Mouse (Mus musculus): ENCODE measurements around the gene Hal.

Gene Hal

GRCm38 (mm10) chr10:93564518-93565090, 76.0 kb downstream of the Hal start:
- DNase-seq (ENCODE audit: extremely low spot score, low read depth, low spot score) = no peak

GRCm38 (mm10) chr10:93567066-93567465, 78.5 kb downstream of the Hal start:
- DNase-seq (ENCODE audit: extremely low spot score, low read depth, low spot score) = no peak

- no peak for DNase-seq (ENCODE audit: extremely low spot score, low read depth, low spot score)
These were observed 79.4 kb downstream of the Hal start for GRCm38 (mm10) chr10:93567841-93568566.

- no peak for DNase-seq (ENCODE audit: extremely low spot score, low read depth, low spot score)
These were observed 80.1 kb downstream of the Hal start for GRCm38 (mm10) chr10:93568671-93569070.

Measured in hindlimb bud, embryonic 11.5 days (tissue).